Mouse (Mus musculus) retina, postnatal 1 day (tissue): ENCODE measurements around the gene Siah1a.

Experiments used
- DNase-seq: peaks from one replicate; pipeline ENCODE4 v3.0.0-alpha.2; 2012

The Siah1a gene

DNA sequence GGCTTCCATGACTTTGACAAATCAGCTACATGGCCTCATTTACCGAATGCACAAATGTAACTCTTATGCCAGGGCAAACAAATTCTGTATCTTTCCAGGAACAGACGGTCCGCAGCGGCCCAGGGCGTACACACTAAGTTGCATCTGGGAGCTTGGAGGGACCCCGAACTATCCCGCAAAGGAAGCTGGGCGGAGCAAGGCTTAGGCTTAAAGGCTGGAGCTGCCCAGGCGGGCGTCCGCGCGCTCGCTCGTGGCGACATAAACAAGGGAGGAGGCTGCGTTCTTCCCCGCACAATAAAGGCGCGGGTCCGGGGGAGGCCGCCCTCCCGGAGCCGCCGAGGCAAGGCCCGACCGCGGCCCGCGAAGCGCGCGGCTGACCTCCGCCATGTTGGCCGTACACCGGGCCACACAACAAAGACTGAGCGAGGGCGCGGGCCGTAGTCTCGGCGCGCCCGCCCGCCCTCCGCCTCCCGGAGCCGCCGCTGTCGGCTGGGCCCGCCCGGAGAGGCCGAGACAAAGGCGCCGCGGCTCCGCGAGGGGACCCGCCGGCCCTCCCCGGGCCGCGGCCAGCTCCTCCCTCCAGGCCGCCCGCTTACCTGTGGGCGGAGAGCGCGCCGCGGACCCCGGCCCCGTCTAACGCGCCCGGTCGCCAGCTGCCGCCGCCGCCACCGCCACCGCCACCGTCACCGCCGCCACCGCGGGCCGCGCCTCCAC lies at the start of gene Siah1a, which contains the start of gene Gm10638:
TSS of gene Siah1a (minus strand) at position 714 of the 714 bp plus-strand sequence.
TSS of gene Gm10638 (plus strand) at position 479 of the 714 bp plus-strand sequence.
- DNase-seq = peak; percentile 86

DNA sequence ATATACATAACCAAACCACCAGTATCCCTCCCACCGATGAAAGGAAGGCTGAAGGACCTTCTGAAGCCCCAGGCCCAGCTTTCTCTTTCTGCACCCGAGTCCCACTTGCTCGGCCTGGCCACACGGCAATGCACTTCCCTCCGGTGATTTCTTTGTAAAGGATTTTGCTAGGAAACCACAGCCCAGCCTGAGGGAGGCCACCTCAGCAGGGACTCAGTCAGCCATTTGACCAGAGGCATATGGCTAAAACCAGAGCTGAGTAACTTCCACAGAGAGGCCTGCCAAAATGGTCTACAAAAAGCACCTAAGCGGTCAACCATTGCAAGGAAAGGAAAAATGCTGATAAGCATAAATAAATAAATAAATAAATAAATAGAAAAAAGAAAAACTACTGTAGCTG lies 49.0 kb upstream of the Siah1a start:
- no peak for DNase-seq

DNA sequence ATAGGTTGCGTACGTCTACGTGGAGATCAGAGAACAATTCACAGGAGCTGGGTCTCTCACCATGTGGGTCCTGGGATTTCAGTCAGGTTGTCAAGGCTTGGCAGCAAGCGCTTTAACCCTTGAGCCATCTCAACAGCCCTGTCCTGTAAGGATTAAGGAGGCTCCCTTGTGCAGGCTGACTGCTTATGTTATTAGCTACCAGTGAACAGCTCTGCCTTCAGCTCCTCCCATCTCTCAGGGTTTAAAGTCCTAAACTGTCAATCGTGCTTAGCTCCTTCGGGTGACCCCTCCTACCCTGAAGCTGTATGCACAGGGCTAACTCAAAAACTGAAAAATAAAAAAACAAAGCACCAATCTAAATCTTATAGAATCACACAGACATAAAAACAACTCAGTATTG lies 45.8 kb upstream of the Siah1a start:
- DNase-seq = peak; percentile 64

DNA sequence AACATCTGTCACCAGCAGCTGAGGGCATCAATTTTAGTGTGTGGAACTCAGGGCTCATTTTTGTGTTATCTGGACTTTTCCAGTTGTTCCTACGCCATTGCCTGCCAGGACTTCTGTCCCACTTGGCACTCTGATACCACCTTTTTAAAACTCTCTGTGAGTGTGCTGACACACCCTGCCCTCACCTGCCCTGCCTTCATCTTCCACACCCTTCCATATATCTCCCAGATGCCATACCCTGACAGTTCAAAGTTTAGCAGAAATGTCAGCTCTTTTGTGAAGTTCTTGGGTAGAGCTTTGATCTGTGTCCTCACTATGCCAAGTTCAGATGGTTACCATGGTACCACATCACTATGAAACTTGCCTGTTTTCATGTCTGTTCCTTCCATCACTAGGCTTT lies 43.8 kb upstream of the Siah1a start:
- DNase-seq = no peak

DNA sequence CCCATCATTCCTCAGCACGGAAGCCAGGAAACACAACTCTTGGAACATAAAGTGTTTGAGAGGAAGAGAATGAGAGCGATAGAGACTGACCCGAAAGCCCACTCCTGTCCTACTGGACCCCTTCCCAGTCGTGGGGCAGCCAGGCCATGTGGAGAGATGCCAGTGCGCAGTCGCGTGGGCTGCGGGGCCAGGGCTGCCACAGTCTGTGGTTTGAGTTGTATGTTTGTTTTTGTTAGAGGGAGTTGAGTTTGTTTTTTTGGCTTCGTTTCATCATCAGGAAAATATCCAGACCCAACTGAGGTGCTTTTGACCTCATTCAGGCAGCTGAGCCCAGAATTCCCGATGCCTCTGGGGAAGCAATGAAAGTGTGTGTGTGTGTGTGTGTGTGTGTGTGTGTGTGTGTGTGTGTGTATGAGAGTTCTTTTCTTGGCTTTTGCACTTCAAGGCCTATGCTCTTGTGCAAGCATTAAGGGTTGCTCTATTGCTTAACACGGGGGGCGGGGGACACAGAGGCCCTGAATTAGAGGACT lies 42.2 kb upstream of the Siah1a start:
- no peak for DNase-seq

DNA sequence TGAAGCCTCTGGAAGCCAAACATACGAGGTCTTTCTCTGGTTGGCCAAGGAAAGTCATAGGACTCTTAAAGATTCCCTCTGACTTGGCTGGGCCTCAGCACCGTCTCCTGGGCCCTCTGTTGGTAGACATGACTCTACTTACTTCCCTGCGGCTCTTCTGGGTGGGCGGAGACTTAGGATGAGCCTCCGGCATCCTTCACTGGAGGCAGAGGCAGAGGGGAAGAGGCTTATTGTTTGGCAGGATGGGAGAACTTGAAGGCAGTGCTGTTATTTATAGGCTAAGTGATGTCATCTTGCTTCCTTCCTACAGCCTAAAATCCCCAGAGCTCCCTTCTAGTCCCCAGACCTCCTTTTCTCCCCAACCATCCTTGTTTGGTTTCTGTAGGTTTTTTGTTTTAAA lies 40.8 kb upstream of the Siah1a start:
- DNase-seq = no peak

DNA sequence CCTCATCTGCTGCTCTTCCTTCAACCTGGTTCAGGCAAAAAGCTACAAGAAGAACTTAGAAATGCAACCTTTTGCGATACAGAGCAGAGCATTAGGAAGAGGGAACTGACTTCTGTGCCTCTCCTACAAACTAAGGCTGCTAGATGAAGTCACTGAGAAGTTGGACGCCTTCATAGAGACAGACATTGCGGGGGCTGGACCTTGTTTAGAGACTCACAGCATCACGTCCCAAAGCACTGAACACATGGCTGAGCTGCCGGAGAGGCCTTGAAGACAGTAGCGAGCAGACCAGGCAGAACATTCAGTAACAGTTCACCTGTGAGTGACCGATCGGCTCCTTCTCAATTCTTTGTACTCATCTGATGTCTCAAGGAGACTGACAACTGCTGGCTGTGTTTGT lies 35.4 kb upstream of the Siah1a start:
- no peak for DNase-seq

DNA sequence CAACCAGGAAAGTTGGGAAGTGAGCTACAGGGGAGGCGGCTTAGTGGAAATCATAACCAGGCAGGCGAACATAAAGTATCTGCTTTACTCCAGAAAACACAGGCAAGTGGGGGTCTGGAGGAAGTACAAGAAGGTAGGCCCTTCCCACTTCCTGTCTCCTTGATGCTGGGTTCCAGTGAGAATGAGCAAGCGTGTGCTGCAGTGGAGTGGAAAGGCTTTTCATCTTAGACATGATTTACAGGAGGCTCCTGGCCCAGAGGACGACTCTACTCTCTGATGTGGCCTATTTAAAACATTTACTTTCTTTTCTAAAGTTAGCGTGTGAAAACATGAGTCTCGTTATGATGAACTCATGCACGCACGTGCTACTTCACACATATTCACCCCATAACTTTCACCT lies 33.5 kb upstream of the Siah1a start:
- no peak for DNase-seq

DNA sequence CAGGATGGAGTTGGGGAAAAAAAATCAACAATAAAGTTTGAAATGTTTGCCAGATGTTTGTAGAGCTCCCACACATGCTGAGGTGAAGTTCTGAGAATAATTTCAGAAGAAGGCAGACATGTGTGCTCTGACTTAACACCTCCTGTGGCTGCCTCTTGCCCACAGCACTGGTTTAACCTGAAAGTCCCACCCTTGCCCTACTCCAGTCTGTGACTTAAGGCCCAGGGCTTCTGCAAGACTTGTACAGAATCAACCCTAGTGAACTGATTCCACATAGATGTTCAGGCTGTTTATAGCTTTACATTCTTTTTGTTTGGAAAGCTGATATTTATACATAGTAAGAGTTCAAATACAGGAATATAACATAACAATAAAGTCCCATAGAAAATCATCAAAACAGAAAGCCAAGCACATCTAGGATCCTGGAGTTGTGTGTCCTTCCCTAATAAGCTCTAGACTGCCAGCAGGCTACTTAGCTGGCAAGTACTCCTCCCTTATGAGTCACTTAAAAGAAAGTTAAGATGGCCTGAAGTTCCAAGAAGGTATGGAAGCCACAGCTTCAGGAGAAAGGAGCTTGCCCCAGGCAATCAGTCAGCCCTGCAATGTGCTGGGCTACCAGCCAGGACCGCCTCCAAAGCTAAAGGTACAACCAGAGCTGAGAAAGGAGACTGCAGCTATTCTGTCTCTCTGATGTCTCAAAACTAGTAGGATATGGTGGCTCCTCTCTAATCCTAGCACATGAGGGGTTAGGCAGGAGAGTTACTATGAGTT lies 24.4 kb upstream of the Siah1a start:
- DNase-seq = no peak

DNA sequence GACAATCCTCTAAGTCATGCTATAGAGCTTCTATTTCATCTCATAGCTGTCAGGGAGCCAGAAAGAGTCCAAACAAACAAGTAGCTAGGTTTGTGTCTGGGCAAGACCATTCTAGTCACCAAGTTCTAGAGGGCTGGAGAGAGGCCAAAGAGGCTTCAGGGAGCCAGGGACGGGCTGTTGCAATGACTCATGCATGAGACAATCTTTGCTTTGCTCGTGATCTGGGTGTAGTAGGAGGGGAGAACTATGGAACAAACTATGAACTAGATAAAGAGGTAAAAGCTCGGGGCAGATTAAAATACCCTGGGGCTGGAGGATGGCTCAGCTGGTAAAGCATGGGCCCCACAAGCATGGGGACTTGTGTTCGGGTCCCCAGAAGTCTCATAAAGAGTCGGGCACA lies 22.8 kb upstream of the Siah1a start:
- no peak for DNase-seq

DNA sequence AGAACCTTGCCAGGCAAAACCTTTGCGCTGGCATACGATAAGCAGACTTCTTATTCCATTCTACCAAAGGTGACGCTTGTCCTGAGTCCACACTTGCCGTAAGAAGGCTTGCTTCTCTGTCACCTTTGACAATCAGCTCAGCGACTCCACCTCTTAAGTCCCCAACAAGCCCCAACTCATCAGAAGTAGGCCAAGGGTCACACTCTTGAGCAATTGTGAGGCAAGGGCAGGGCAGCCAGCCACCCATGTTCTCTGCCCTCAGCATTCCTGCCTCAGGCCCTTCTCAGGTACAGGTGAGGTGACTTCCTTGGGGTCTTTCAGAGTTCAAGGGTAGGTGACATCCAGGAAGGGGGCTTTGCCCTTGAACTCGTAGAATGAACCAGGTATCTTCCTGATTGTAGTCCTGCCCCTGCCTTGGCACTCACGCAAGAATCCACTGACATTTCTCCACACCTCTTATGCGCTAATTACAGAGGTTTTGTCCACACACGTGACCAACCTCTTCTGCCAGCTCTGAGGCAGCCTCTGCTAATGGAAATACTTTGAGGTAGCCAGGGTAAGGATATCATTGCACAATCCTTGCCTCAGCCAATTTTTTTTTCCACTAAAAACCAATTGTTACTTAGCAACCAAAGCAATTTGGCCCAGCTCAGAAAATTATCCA lies 20.9 kb upstream of the Siah1a start:
- no peak for DNase-seq

DNA sequence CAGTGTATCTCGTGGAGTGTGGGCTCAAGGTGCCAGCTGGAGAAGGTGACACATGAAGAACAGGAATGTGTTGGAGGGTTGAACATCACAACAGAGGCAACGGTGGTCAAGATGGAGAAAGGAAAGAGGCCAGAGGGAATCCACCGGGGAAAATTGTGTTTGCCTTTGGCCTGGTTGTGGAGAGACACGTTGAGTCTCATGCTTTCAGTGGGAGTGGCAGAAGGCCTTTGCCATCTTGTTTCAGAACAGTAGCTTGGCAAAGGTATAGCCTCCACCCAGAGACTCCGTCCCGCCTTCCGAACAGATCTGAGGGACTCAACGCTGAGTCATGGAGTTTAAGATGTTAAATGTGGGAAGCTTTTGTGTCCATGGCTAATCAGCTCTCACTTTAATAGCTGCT lies 19.9 kb upstream of the Siah1a start:
- no peak for DNase-seq

DNA sequence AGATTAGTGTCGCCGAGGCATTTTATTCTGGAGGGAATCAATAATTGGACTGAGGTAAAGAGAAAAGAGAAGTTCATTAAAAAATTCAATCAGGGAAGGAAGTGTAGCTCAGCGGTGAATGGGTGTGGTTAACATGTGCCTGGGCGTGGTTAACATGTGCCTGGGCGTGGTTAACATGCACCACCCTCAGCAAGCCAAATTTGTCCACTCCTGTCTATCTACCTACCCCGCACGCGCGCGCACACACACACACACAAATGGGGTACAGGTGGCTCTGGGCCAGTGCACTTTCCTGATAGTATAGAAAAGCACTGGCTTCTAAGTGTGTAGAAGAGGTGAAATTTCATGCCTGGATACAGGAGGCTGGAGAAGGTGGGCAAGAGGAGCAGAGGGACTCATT lies 19.4 kb upstream of the Siah1a start:
- DNase-seq = no peak

DNA sequence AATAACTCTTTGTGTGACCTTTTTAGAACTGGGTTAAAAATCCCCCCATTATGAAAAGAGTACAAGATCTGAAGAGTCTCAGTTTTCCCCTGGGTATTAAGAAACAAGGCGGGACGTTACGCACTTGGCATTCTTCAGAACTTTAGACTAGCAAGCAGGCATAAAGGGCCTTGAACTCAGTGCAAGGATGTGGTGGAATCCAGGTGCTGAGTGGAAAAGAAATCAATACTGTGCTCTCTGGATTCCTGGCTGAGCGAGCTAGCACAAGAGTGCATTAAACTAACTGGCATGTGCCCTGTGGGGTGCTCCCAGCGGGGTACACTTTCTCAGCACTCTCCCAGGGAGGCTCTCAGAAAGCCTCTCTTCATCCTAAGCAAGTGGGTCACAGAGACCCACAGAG lies 17.1 kb upstream of the Siah1a start:
- DNase-seq = no peak

DNA sequence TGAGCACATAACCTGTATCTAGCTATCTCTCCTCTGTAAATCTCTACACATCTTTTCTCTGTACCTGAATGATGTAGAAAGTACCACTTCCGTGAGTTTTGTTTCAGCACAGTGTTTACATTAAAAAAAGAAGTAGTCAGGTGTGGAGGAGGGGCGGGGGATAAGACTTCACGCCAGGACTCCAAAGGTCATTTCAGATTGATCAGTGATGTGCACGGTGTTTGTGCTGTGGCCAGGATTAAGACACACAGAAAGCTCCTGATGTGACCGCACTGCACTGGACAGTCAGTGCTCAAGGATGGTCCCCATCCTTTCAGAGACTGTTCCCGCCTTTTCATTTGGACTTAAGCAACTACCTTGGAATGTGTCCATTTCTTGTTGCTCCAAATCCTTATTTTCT lies 15.0 kb upstream of the Siah1a start:
- no peak for DNase-seq

DNA sequence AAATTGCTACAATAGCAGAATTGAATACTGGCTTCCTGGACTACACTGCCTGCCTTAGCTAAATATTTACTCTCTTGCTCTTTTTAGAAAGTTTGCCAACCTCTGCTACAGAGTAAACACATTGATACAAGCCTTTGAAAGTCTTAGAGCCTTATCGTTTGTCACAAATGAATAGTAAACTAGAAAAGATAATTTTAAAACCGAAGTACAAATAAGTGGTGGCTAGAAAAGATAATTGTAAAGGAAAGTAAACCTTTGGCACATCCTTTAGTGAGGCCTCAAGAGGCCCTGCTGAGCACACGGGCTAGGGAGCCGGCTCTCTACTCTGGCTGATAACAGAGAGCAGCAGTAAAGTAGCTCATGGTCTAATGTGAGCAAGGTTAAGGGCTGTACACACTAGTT lies 13.4 kb upstream of the Siah1a start:
- no peak for DNase-seq

DNA sequence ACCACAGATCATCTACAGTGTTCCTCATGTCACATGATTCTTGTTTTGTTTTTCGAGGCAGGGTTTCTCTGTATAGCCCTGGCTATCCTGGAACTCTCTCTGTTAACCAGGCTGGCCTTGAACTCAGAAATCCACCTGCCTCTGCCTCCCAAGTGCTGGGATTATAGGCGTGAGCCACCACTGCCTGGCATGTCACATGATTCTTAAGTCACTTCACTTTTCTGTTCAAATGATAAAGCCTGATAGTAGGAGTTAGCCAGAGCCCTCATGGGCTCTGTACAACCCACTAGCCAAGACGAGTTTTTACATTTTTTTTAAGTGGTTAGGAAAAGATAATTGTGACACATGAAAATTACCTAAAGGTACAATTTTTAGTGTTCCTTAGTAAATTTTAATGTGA lies 12.9 kb upstream of the Siah1a start:
- no peak for DNase-seq

DNA sequence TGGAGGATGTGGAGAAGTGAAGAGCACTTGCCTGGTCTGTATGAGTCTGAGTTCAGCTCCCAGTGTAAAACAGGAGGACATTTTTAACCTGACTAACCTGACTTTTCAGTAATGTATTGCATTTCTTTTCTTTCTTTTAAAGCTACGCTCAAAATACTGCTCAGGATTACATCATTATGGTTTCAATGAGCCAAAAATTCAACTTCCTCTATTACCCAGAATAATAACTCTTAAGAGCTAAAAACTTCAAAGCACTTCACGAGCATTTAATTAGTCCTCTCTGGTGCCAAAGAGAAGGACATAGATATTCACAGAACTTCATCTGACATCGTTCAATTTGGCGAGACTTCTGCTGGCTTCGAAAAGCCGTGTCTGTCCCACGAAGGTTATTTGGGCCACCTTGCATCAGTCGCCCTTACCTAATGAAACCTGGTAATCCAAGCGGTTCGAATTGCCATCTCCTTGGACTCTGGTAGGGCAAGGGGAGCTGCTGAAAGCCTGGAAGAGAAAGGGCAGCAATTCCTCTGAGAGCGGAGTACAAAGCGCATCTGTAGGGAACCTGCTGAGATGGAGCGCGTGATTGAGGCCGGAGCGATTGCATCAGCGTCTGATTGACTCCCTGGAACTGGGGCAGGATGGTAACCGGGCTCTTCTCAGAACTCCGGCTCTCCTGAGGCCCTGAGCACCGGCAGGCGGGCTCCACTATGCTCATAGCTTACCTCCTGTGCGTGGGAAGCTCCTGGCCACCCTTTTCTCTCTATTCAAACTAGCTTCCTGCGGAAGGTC lies 11.4 kb upstream of the Siah1a start:
- DNase-seq = peak; percentile 57

DNA sequence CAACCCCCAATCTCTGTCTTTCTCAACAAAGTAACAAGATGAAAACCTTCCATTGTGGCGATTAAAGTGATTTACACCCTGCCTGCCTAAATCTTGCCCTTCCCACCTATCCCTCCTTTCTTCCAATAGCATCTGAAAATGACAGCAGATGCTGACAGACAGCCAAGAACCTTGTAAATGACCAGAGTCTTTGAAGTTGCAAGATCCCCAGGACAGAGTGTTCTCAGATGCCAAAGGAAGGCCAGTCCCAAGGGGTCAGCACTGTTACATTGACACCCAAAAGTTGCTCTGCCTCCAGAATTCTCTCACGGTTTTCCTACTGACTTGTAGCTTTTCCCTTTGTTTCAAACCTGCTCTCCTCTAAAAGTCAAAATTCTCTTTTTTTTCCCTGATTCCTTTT lies 4.1 kb upstream of the Siah1a start:
- DNase-seq = no peak

DNA sequence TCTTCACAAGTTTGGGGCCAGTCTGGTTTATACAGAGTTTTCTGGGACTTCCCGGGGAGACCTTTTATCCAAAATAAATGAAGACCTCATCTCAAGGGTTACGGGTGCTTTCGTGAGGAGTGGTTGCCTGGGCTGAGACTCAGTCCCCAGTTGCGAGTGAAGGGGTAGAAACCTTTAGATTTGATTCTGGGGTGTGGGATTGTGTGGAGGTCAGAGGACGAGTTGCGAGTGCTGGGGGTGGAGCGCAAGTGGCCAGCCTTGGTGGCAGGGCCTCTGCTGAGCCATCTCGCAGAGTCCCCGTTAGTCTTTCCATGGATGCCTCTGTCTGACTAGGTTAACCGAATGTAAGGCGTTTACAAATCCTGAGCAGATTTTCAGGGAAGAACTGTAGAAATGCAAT lies 777 bp upstream of the Siah1a start:
- DNase-seq = no peak

DNA sequence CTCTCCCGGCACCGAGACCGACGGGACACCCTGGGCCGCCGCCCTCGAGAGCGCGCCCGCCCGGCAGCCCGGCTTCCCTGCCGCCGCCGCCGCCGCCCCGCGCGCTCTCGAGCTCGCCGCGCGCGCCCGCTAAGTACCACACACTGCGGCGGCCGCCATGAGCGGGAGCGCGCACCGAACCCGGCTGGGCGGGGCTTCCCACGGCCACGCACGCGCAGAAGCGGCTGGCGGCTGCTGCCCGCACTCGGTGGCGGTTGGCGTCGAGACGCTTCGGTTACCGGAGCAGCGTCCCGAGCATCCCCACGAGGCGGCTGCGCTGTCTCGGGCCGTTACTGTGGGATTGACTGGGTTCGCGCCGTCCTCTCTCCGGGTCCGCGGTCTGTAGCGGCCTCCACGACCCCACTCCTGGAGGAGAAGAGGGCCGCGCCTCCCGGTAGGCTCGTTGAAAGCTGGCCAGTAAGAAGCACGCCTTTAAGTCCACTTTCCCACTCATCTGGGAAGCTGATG lies 254 bp upstream of the Siah1a start:
- peak; percentile 94 for DNase-seq

DNA sequence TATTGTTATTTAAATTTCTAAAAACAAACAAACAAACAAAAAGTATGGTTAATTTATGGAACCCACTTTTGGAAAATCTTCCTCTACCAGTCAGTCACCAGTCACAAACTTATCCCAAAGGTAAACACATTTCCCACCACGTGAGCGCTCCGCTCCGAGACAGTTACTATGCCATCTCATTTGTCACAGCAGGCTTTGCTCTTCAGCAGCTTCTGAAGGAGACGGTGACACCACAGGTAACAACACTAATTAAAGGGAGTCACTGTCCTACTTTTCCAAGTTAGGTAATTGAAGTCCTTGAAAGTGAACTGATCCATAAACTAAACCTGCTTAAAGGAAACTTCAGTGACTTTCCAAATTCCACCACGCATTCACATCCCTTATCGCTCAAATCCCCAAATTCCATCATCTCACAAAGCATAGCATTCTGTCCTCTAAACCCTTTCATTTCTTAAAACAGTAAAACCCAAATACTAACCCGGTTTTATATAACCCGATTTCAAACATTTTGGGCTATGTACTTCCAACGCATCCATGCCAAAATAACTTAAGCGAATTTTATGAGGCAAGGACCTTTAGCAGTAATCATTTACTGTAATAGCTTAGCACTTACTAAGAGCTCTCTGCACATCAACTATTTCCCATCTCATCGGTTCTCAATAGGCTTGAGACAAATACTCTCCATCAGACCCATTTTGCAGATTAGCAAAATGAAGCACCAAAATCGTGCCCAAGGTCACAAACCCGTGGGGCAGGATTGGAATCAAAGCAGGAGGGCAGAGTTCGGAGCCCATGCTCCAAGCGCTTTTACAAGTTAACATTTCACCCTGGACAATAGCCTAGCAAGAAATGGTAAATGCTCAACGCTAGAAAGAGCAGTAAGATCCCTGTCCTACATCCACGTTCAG lies 1.2 kb downstream of the Siah1a start:
- no peak for DNase-seq
